Mouse (Mus musculus) embryonic facial prominence, embryonic 13.5 days (tissue): ENCODE measurements around the gene Smc4. TPM values are rescaled to one million over a fixed set of nuclear protein-coding genes. Genes with fewer than 3 reads are reported as not detected.

Experiments
- ATAC-seq: fragments of 200-750 bp; cut with Nextera tagmentation; 2 replicates; pipeline ENCODE4 v1.8.0; 2017; ENCODE audit warnings: low read depth; ENCODE audit not compliant: insufficient number of reproducible peaks, insufficient read depth, low FRiP score, low TSS enrichment
- H3K27ac ChIP-seq: fragments of 300-500 bp; sonication (generic); 2 replicates; pipeline ENCODE4 v1.5.1; 2015; ENCODE audit warnings: moderate library complexity, mild to moderate bottlenecking, inconsistent platforms
- H3K27me3 ChIP-seq: fragments of 300-500 bp; sonication (generic); 2 replicates; pipeline ENCODE4 v1.6.1; 2015; ENCODE audit warnings: mild to moderate bottlenecking, inconsistent platforms
- H3K36me3 ChIP-seq: fragments of 300-500 bp; sonication (generic); 2 replicates; pipeline ENCODE4 v1.6.1; 2015; ENCODE audit warnings: mild to moderate bottlenecking, inconsistent platforms
- H3K4me1 ChIP-seq: fragments of 300-500 bp; sonication (generic); 2 replicates; pipeline ENCODE4 v1.6.1; 2015; ENCODE audit warnings: inconsistent platforms
- H3K4me2 ChIP-seq: fragments of 300-500 bp; sonication (generic); 2 replicates; pipeline ENCODE4 v1.6.1; 2015; ENCODE audit warnings: moderate library complexity, mild to moderate bottlenecking, inconsistent platforms
- H3K4me3 ChIP-seq: fragments of 300-500 bp; sonication (generic); 2 replicates; pipeline ENCODE4 v1.5.1; 2015; ENCODE audit warnings: mild to moderate bottlenecking, inconsistent platforms
- H3K9ac ChIP-seq: fragments of 300-500 bp; sonication (generic); 2 replicates; pipeline ENCODE4 v1.6.1; 2015; ENCODE audit warnings: mild to moderate bottlenecking, inconsistent platforms
- H3K9me3 ChIP-seq: fragments of 300-500 bp; sonication (generic); 2 replicates; pipeline ENCODE4 v1.6.1; 2016; ENCODE audit warnings: inconsistent platforms
- WGBS: fragments of 180-500 bp; shearing (Covaris S2); methylation state at CpG from one replicate; pipeline ENCODE4 v1.1.7; 2015; ENCODE audit warnings: mixed read lengths; 5-methylcytosine and 5-hydroxymethylcytosine counted together
- microRNA counts: library from miRNA; unstranded; fragments of <30 nt; microRNA quantifications from one replicate; lab custom pipeline; 2016
- microRNA-seq: library from miRNA; unstranded; fragments of <30 nt; microRNA quantifications from one replicate; pipeline ENCODE4, GENCODE M21; 2016
- polyA plus RNA-seq: library from polyadenylated mRNA; unstranded; fragments of >200 nt; fragmentation: Nextera tagmentation; extraction: Ambion mirVana; gene quantifications from 2 replicates; pipeline ENCODE4 v1.2.1, GENCODE M21; 2015

The Smc4 gene
- polyA plus RNA-seq, 1 experiment from 2014 or later, result 188 TPM

DNA sequence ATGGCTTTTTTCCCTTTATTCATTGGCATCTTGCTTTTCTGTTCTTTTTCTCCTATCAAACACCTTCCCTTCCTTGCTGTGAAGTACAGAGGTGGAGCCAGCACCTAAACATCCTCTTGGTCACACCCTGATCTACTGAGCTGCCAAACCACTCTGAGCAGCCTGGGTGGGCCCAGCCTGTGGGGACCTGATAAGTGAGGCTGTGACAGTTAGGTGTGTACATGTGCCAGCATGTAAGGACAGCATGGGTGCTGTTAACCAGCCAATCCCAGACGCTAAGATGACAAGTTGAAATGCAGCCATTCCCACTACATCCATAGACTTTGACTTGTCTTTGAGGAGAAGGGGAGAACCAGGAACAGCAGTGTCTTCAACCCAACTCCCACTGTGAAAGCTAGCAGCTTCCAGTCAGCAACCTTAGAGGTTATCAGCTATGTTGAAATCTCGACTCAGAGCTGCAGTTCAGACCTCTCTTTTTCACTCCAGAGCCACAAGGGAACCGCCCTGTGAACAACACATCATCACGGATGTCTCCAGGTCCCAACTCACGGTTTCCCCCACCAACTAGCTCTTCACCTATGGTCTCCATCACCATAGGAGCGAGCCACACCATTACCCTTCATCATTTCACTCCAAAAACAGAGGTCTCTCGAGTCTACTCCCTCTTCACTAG, 50.4 kb downstream of the Smc4 start:
- Histone ChIP-seq H3K27me3 (no peaks in the 10 kb centered on the region), H3K4me3 (no peak overlapping the region), H3K36me3 (no peaks in the 10 kb centered on the region), H3K27ac (no peak overlapping the region), H3K9me3 (no peaks in the 10 kb centered on the region), H3K4me2 (no peak overlapping the region), H3K4me1 (no peaks in the 10 kb centered on the region), H3K9ac (no peak overlapping the region)
- no peak for ATAC-seq
- WGBS, result 83% methylated on average over 7 of the region's 7 CpGs

DNA sequence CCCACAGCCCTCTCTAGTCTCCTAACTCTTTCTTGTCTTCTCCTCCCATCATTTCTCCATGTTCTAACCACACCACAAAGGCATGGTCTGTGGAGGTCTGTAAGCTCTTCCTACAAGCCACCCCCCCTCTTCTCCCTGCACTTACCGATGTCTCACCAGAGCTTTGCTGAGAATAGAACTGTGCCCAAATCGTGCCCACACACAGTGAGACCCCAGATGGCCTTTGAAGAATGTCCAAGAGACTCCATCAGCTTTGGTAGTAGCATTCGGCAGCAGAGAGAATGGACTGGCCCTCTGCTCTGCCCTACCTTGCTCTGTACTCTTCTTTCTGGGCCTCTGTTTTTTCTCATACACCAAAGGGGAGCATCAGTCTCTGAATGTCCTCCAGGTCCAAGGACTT, 51.3 kb downstream of the Smc4 start:
- no peaks in the 10 kb centered on the region for H3K9me3 ChIP-seq
- H3K4me2 ChIP-seq, result no peak overlapping the region
- no peaks in the 10 kb centered on the region for H3K27me3 ChIP-seq
- H3K27ac ChIP-seq, result no peak overlapping the region
- 88% methylated on average over 3 of the region's 3 CpGs for WGBS
- no peaks in the 10 kb centered on the region for H3K4me1 ChIP-seq
- H3K9ac ChIP-seq, result no peak overlapping the region
- H3K4me3 ChIP-seq, result no peak overlapping the region
- H3K36me3 ChIP-seq, result no peaks in the 10 kb centered on the region
- no peak for ATAC-seq

DNA sequence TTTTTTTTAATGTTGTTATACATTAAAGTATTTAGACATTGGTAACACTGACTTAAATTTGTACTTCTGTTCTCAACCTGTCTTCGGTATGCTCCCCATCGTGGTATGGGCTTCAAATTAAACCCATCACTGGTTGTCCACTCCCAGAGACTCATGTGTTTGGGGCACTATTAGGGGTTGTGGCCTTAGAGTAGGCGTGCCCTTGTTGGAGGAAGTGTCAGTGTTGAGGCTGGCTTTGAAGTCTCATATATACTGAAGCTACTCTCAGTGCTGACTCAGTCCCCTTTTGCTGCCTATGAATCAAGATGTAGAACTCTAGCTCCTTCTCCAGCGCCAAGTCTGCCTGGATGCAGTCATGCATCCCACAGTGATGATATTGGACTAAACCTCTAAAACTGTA, 56.1 kb downstream of the Smc4 start:
- no peaks in the 10 kb centered on the region for H3K9me3 ChIP-seq
- no peaks in the 10 kb centered on the region for H3K4me1 ChIP-seq
- H3K4me2 ChIP-seq, result no peak overlapping the region
- no peak overlapping the region for H3K4me3 ChIP-seq
- ATAC-seq, result no peak
- no peak overlapping the region for H3K27ac ChIP-seq
- no peaks in the 10 kb centered on the region for H3K36me3 ChIP-seq
- H3K9ac ChIP-seq, result no peak overlapping the region
- no peaks in the 10 kb centered on the region for H3K27me3 ChIP-seq
- 95% methylated on average over 4 of the region's 4 CpGs for whole genome bisulfite sequencing

DNA sequence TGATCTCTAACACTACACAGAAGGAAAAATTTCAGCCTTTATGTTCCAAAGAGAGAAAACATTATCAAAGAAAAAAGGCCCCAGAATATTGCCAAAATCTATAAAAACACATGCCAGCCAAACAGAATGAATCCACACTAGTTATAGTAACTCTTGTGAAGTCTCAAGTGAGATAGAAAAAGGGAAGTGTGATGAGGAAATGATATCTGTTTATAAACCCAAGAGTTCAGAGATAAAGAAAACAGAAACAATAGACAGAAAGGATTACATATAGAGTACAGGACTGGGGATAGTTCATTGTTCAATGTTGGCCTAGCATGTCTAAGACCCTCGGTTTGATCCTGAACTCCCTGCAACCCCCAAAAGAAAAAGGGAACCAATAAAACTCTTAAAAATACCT, 58.2 kb downstream of the Smc4 start:
- no peaks in the 10 kb centered on the region for H3K4me1 ChIP-seq
- no peak overlapping the region for H3K9ac ChIP-seq
- H3K27me3 ChIP-seq, result no peaks in the 10 kb centered on the region
- ATAC-seq, result no peak
- WGBS, result 93% methylated on average over 1 of the region's 1 CpGs
- no peak overlapping the region for H3K27ac ChIP-seq
- no peaks in the 10 kb centered on the region for H3K36me3 ChIP-seq
- H3K9me3 ChIP-seq, result no peaks in the 10 kb centered on the region
- no peak overlapping the region for H3K4me2 ChIP-seq
- no peak overlapping the region for H3K4me3 ChIP-seq

DNA sequence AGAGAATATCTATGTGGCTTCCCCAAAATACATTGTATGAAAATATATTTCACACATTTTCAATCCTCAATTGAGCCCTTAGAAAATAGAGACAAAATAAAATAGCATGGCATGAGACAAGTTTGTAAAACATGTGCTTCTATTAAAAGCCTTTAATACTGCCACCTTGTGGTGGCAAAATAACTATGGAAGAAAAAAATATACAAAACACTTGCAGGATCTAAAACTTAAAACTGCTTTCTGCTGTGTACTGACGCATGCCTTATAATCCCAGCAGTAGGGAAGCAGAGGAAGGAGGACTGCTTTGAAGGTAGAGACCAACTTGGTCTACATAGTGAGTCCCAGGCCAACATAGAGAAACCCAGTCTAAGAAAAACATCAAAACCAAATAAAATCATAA, 59.5 kb downstream of the Smc4 start:
- Histone ChIP-seq H3K27me3 (no peaks in the 10 kb centered on the region), H3K9ac (no peak overlapping the region), H3K4me1 (no peaks in the 10 kb centered on the region), H3K27ac (no peak overlapping the region), H3K4me2 (no peak overlapping the region), H3K4me3 (no peak overlapping the region), H3K9me3 (no peaks in the 10 kb centered on the region), H3K36me3 (no peaks in the 10 kb centered on the region)
- no peak for ATAC-seq
- WGBS, result 34% methylated on average over 1 of the region's 1 CpGs

MicroRNAs within 50 kb of the gene (microRNA counts, 519-probe panel; counts per million panel counts)
- 5,168 counts per million, percentile 96 among the panel's probes with 10 or more counts for microRNA mmu-miR-15b (lab: Ali Mortazavi, UCI)

Small RNA genes lying within 50 kb of the gene (microRNA-seq; reads per million reads assigned to microRNA genes)
- gene Mir15b (1,061 reads per million, percentile 77 among the genes with 10 or more reads in this experiment), gene Mir16-2 (328 reads per million, percentile 68 among the genes with 10 or more reads in this experiment)

Other genes with a start within 250 kb of the Smc4 start
- gene 1110032F04Rik, start 135.2 kb upstream of the Smc4 start, polyA plus RNA-seq, result 0.73 and 1.4 TPM in 2 replicates
- 18.6 and 22.6 TPM in 2 replicates for gene Ift80, start 168 bp upstream of the Smc4 start, polyA plus RNA-seq
- gene Trim59, start 40.0 kb downstream of the Smc4 start, polyA plus RNA-seq, result 120 and 124 TPM in 2 replicates
- 28.4 and 31.8 TPM in 2 replicates for gene Kpna4, start 122.4 kb downstream of the Smc4 start, polyA plus RNA-seq
- gene Arl14, start 217.7 kb downstream of the Smc4 start, polyA plus RNA-seq, result not detected in 2 replicates